Mouse (Mus musculus) liver, embryonic 14.5 days (tissue): ENCODE measurements around the gene Stard13.

Source experiments
- CTCF ChIP-seq: IDR thresholded peaks from 2 replicates; pipeline ENCODE4 v1.5.1; 2016; ENCODE audit warnings: antibody characterized with exemption, low read depth, control low read depth
- EP300 ChIP-seq: IDR thresholded peaks from 2 replicates; pipeline ENCODE4 v1.6.1; 2016; ENCODE audit warnings: antibody characterized with exemption, low read depth

- TF ChIP-seq CTCF = no peak
- TF ChIP-seq EP300 = no peak
Observed at GRCm38 (mm10) chr5:151173774-151174173, 59.9 kb downstream of the Stard13 start.
